Mouse (Mus musculus): Measurements from ENCODE around the gene Bpifa5. TPM values are rescaled to one million over a fixed set of nuclear protein-coding genes. Genes with fewer than 3 reads are reported as not detected.

Gene Bpifa5
- polyA plus RNA-seq, 2 experiments, result not detected

DNA sequence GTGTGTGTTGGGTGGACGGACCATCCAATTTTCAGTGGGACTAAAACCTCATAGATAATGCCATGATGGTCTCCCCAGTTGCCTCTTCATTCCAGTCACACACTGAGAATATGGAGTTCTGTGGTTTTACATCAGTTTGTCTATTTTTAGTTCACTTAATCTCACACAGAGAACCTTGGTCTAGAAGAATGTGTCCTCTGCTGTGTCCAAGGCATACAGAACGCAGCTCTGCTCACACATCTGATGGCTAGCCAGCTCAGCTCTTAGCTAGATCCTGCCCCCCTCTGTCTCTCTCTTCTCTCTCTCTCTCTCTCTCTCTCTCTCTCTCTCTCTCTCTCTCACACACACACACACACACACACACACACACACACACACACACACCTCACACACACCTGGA, 29.7 kb downstream of the Bpifa5 start:
- Histone ChIP-seq H3K27me3 (ENCODE audit: control insufficient read depth, insufficient read depth, low read length) (no peaks in the 10 kb centered on the region), H3K9me3 (ENCODE audit: control insufficient read depth, low read length) (no peaks in the 10 kb centered on the region), H3K4me2 (replicated peaks; ENCODE audit: low read depth, low read length, severe bottlenecking) (no peak overlapping the region), H3K4me1 (ENCODE audit: control insufficient read depth, insufficient read depth, low read length) (no peaks in the 10 kb centered on the region), H3K36me3 (ENCODE audit: control insufficient read depth, insufficient read depth, low read length) (no peaks in the 10 kb centered on the region), H3K27ac (replicated peaks; ENCODE audit: low read depth, low read length) (no peak overlapping the region), H3K4me3 (replicated peaks; ENCODE audit: low read length) (no peak overlapping the region), H3K9ac (ENCODE audit: low read depth, low read length, severe bottlenecking) (no peak overlapping the region)
- DNase-seq (ENCODE audit: low spot score) (no peak), ATAC-seq (ENCODE audit: low FRiP score, low read depth) (no peak)
- TF ChIP-seq POLR2A (IDR thresholded peaks at IDR 0.05; ENCODE audit: borderline replicate concordance, extremely low read depth, insufficient read depth, insufficient read length), result no peak
- WGBS, result 78% methylated on average over 2 of the region's 2 CpGs

DNA sequence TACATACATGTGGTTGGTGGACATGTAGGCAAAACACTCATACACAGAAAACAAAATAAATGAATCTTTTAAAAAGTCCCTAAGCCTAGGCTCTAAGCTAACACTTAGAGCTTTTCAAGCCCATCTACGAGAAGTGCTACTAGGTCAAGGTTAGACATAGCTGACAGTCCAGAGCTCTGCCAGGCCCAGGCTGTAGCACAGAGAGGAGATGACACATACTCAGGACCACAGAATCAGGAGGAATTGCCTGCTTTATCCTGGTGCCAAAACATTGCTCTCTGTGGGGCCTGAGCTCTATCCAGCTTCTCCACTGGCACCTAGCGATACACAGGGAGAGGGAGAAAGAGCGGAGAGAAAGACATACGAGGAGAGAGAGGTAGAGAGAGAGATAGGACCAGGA, 30.7 kb downstream of the Bpifa5 start:
- Histone ChIP-seq H3K4me1 (ENCODE audit: control insufficient read depth, insufficient read depth, low read length) (no peaks in the 10 kb centered on the region), H3K4me3 (replicated peaks; ENCODE audit: low read length) (no peak overlapping the region), H3K36me3 (ENCODE audit: control insufficient read depth, insufficient read depth, low read length) (no peaks in the 10 kb centered on the region), H3K4me2 (replicated peaks; ENCODE audit: low read depth, low read length, severe bottlenecking) (no peak overlapping the region), H3K9me3 (ENCODE audit: control insufficient read depth, low read length) (no peaks in the 10 kb centered on the region), H3K9ac (ENCODE audit: low read depth, low read length, severe bottlenecking) (no peak overlapping the region), H3K27me3 (ENCODE audit: control insufficient read depth, insufficient read depth, low read length) (no peaks in the 10 kb centered on the region), H3K27ac (replicated peaks; ENCODE audit: low read depth, low read length) (no peak overlapping the region)
- ATAC-seq (ENCODE audit: low FRiP score, low read depth) (no peak), DNase-seq (ENCODE audit: low spot score) (no peak)
- no peak for TF ChIP-seq POLR2A (IDR thresholded peaks at IDR 0.05; ENCODE audit: borderline replicate concordance, extremely low read depth, insufficient read depth, insufficient read length)
- 89% methylated on average over 4 of the region's 4 CpGs for WGBS

DNA sequence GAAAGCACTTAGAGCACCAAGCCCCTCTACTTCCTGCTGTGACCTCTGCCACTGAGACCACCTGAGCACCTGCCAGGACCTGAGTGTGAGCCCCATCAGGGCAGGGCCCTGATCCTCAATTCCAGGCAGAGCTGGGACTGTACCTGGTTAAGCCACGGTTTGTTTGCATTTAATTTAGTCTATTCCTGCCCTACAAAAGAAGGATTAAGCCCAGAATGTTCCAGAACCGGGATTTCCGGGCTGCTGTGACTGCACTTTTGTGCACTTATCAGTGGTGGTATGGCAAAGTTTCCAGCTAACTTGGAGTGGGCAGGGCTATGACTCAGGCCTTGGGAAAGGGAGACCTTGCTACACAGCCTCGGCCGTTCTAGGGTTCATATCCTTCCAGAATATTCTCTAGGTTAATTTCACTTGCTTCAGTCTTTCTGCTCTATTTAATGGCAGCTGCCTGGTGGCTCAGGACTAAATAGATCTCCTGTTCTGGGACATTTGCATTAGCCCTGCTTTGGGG, 31.6 kb downstream of the Bpifa5 start:
- WGBS, result 74% methylated on average over 5 of the region's 5 CpGs
- Histone ChIP-seq H3K4me3 (replicated peaks; ENCODE audit: low read length) (no peak overlapping the region), H3K4me1 (ENCODE audit: control insufficient read depth, insufficient read depth, low read length) (no peaks in the 10 kb centered on the region), H3K4me2 (replicated peaks; ENCODE audit: low read depth, low read length, severe bottlenecking) (no peak overlapping the region), H3K36me3 (ENCODE audit: control insufficient read depth, insufficient read depth, low read length) (no peaks in the 10 kb centered on the region), H3K9ac (ENCODE audit: low read depth, low read length, severe bottlenecking) (no peak overlapping the region), H3K27me3 (ENCODE audit: control insufficient read depth, insufficient read depth, low read length) (no peaks in the 10 kb centered on the region), H3K27ac (replicated peaks; ENCODE audit: low read depth, low read length) (no peak overlapping the region), H3K9me3 (ENCODE audit: control insufficient read depth, low read length) (no peaks in the 10 kb centered on the region)
- DNase-seq (ENCODE audit: low spot score) (no peak), ATAC-seq (ENCODE audit: low FRiP score, low read depth) (no peak)
- no peak for TF ChIP-seq POLR2A (IDR thresholded peaks at IDR 0.05; ENCODE audit: borderline replicate concordance, extremely low read depth, insufficient read depth, insufficient read length)

DNA sequence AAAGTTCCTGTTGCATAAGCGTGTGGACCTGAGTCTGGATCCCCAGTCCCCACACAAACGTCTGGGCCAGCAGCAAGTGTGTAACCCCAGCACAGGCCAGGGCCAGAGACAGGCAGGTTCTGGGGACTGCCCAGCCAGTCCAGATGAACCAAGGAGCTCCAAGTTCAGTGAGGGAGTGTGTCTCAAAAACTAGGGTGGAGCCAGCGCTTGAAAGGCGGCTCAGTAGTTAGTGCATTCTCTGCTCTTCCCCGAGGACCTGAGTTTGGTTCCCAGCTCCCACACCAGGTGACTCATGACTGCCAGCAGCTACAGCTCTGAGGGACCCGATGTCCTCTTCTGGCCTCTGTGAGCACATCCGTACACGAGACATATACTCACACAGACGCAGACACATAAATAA, 34.6 kb downstream of the Bpifa5 start:
- H3K9ac ChIP-seq (ENCODE audit: low read depth, low read length, severe bottlenecking), result no peak overlapping the region
- H3K4me2 ChIP-seq (replicated peaks; ENCODE audit: low read depth, low read length, severe bottlenecking), result no peak overlapping the region
- no peaks in the 10 kb centered on the region for H3K36me3 ChIP-seq (ENCODE audit: control insufficient read depth, insufficient read depth, low read length)
- DNase-seq (ENCODE audit: low spot score) (no peak), ATAC-seq (ENCODE audit: low FRiP score, low read depth) (no peak)
- H3K27me3 ChIP-seq (ENCODE audit: control insufficient read depth, insufficient read depth, low read length), result no peaks in the 10 kb centered on the region
- 92% methylated on average over 9 of the region's 9 CpGs for WGBS
- H3K4me1 ChIP-seq (ENCODE audit: control insufficient read depth, insufficient read depth, low read length), result no peaks in the 10 kb centered on the region
- H3K27ac ChIP-seq (replicated peaks; ENCODE audit: low read depth, low read length), result no peak overlapping the region
- no peaks in the 10 kb centered on the region for H3K9me3 ChIP-seq (ENCODE audit: control insufficient read depth, low read length)
- TF ChIP-seq POLR2A (IDR thresholded peaks at IDR 0.05; ENCODE audit: borderline replicate concordance, extremely low read depth, insufficient read depth, insufficient read length), result no peak
- no peak overlapping the region for H3K4me3 ChIP-seq (replicated peaks; ENCODE audit: low read length)

DNA sequence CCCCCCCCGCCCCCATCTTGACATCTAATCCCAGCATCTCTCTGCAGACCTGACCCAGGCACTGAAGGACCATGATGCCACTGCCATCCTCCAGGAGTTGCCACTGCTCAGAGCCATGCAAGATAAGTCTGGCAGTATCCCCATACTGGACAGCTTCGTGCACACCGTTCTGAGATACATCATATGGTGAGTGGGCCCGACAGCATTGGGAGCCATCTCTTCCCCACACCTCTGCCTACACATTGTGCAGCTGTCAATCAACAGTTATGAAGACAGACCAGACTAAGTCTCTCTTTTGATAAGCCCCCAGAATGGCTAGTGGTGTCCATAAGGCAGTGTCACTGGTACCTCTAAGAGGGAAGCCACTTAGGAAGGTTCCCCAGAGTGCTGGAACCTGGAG, 42.2 kb downstream of the Bpifa5 start:
- ATAC-seq (ENCODE audit: low FRiP score, low read depth) (no peak), DNase-seq (ENCODE audit: low spot score) (no peak)
- Histone ChIP-seq H3K27ac (replicated peaks; ENCODE audit: low read depth, low read length) (no peak overlapping the region), H3K4me2 (replicated peaks; ENCODE audit: low read depth, low read length, severe bottlenecking) (no peak overlapping the region), H3K9ac (ENCODE audit: low read depth, low read length, severe bottlenecking) (no peak overlapping the region), H3K4me3 (replicated peaks; ENCODE audit: low read length) (no peak overlapping the region), H3K4me1 (ENCODE audit: control insufficient read depth, insufficient read depth, low read length) (no peaks in the 10 kb centered on the region), H3K36me3 (ENCODE audit: control insufficient read depth, insufficient read depth, low read length) (no peaks in the 10 kb centered on the region), H3K9me3 (ENCODE audit: control insufficient read depth, low read length) (no peaks in the 10 kb centered on the region), H3K27me3 (ENCODE audit: control insufficient read depth, insufficient read depth, low read length) (no peaks in the 10 kb centered on the region)
- no peak for TF ChIP-seq POLR2A (IDR thresholded peaks at IDR 0.05; ENCODE audit: borderline replicate concordance, extremely low read depth, insufficient read depth, insufficient read length)
- 88% methylated on average over 4 of the region's 4 CpGs for WGBS

DNA sequence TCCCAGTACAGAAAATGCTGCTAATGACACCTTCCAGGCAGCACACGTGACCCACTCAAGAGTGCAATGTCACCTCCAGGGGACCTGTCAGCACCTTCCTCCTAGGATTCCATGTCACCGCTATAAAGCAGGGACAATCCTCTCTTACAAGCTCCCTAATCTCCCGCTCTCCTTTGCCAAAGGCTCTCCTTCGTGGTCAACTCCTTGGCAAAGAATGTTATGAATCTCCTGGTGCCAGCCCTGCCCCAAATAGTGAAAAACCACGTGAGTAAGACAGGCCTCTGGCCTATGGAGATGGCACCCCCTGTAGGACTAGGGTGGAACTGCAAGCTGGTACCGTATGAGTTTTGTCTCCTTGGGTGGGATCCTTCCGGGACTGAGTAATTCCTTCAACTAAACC, 44.5 kb downstream of the Bpifa5 start:
- Histone ChIP-seq H3K27me3 (ENCODE audit: control insufficient read depth, insufficient read depth, low read length) (no peaks in the 10 kb centered on the region), H3K27ac (replicated peaks; ENCODE audit: low read depth, low read length) (no peak overlapping the region), H3K9me3 (ENCODE audit: control insufficient read depth, low read length) (no peaks in the 10 kb centered on the region), H3K9ac (ENCODE audit: low read depth, low read length, severe bottlenecking) (no peak overlapping the region), H3K4me1 (ENCODE audit: control insufficient read depth, insufficient read depth, low read length) (no peaks in the 10 kb centered on the region), H3K4me2 (replicated peaks; ENCODE audit: low read depth, low read length, severe bottlenecking) (no peak overlapping the region), H3K36me3 (ENCODE audit: control insufficient read depth, insufficient read depth, low read length) (no peaks in the 10 kb centered on the region), H3K4me3 (replicated peaks; ENCODE audit: low read length) (no peak overlapping the region)
- ATAC-seq (ENCODE audit: low FRiP score, low read depth), result no peak
- 62% methylated on average over 7 of the region's 7 CpGs for WGBS
- TF ChIP-seq POLR2A (IDR thresholded peaks at IDR 0.05; ENCODE audit: borderline replicate concordance, extremely low read depth, insufficient read depth, insufficient read length), result no peak
- no peak for DNase-seq (ENCODE audit: low spot score)
